Mouse (Mus musculus): ENCODE results near the gene Nipal1. TPM values are rescaled to one million over a fixed set of nuclear protein-coding genes. Genes with fewer than 3 reads are reported as not detected.
A peak's percentile ranks its signal among the peaks of the same experiment; 100 is the strongest.

Nipal1 gene
- polyA plus RNA-seq (2012; rRNA removed) = 10.3 and 11.8 TPM in 2 replicates

DNA sequence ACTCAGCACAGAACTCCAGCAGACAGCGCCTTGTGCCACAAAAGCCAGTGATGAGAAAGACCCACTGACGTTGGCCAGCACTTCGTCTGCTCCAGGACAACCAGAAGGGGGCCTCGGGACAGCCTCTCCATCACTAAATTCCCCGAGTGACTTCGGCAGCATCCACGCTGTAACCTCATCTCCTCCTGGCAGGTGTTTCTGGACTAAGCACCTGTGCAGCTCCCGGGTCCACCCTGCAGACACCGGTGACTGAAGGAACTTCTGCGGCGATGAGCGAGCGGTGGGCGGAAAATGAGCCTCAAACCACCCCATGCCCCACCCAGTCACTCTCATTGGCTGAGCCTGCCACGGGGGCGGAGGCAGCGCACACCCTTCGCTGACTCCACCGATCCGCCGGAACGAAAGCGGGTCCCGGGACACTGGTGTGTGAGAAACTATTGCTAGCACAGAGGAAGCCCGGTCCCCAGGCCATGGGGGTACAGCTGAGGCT is at the start of gene Nipal1:
Gene Nipal1, plus strand, starts transcription at position 378 of the 490 bp plus-strand sequence.
- DNase-seq (ENCODE audit: low spot score) = peak; percentile 47

DNA sequence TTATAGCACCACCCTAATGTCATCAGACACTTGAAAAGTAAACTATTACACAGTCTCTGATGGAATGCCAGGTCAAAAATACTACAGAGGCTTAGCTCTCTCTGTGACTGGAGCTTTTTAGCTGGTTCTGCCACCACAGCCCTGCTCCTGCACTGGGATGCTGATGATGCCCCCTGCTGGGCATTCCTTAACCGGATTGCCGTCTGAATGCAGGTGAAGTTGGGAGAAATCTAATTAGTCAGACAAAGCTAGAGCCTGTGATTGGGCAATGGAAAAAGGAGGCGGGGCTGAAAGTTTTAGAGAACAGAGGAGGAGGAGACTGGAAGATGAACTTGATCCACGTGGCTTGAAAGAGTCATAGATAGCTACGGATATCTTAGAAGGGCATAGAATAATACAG is 46.6 kb upstream of the Nipal1 start:
- no peak for DNase-seq (ENCODE audit: low spot score)

DNA sequence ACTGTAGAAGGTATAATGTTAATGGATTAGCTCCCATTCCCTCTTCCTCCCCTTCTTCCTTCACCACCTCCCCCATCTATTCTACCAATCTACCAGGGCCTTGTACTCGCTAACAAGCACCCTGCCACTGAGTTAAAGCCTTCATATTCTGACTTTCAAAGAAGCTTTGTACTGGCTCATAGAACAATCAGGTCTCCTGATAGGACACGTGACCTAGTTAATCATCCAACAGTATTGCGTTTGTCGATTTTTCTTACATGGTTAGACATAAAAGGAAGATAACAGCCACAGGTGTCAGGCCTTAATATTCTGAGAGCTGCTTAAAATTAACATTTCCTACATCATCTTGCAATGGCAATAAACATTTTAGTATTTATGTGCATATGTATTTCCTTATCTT is 44.5 kb upstream of the Nipal1 start:
- DNase-seq (ENCODE audit: low spot score) = no peak

DNA sequence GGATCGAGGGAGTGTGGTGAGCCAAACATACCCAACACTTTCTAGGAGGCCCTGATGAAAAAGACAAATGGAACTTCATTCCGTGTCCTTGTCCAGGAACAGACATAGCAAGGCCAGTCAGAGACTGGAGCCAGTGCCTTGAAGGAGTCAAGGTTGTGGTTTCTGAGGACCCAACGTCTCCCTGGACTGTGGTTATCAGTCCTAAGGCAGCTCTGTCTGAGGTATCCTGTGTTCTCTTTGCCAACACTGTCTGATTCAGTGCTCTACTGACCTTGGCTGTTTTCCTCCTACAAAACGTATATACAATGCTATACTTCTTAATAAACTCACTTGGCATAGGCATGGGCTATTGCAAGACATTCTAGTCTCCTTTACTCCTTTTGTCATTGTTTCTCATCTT is 30.2 kb upstream of the Nipal1 start:
- DNase-seq (ENCODE audit: low spot score) = no peak

DNA sequence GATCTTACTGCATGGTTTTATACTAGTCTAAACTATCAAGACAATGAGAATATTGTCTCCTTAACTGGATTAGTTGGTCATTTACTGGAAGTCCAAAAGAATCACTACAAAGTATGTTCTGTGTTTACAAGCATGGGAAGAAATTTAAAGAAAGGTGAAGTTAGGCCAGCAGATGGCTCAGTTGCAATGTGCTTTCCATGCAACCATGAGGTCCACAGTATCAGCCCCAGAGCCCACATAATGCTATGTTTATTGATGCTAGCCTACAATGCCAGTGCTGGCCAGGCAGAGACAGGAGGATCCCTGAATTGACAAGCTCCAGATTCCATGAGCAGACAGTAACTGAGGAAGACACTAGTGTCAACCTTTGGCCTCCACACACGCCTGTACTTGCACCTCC is 26.6 kb upstream of the Nipal1 start:
- DNase-seq (ENCODE audit: low spot score) = no peak

DNA sequence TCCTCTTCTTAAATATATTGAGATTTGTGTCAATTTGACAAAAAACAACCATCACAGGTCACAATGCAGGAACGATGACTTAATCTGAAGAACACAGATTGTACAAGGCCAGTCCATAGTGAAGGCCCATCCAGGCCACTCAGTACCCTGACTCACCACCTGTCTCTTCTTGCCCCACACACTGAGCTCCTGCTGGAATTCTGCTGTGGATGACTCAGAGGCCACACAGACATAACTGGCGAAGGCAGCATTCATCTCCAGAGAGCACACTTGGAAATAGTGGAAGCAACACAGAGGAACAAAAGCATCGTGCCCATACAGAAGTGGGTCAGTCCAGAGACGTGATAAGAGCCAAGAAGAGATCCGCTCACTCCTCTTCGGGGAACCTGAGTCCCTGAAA is 17.6 kb upstream of the Nipal1 start:
- no peak for DNase-seq (ENCODE audit: low spot score)

DNA sequence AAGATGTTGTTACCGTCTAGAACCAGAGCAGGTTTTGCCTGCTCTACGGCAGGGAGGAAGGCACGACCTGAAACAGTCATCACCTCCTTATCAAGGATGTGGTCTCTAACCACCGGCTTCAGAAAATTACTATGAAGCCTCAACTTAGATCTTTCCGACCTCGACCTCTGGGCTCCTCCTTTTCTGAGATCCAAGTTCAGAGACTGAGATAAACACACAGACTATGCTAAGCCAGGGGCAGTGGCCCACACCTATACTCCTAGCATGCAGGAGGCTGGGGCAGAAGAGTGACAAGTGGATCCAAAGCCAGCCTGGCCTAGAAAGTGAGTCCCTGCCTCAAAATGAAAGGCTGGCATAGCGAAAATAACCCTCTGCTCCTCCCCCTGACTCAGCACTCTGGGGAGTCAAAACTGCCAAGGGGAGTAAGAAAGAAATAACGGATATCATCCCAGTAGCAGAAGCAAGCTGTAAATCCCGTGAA is 12.8 kb upstream of the Nipal1 start:
- DNase-seq (ENCODE audit: low spot score) = no peak

DNA sequence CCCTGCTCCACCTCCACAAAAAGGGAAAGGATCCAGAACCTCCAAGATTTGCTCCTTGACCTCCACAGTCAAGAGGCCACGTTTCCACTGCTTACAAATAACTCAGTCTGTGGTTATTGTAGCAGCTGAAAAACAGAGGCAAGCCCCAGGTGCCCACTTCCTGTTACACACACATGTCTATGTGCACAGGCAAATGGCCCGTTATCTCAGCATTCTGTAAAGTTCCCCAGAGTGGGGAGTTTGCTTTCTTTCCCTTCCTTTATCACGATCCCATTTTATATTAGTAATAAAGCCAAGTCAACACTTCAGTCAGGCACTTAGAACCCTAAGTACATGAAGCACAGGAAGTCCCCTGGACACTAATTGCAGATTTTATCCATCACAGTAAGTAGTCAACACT is 11.5 kb upstream of the Nipal1 start:
- no peak for DNase-seq (ENCODE audit: low spot score)

DNA sequence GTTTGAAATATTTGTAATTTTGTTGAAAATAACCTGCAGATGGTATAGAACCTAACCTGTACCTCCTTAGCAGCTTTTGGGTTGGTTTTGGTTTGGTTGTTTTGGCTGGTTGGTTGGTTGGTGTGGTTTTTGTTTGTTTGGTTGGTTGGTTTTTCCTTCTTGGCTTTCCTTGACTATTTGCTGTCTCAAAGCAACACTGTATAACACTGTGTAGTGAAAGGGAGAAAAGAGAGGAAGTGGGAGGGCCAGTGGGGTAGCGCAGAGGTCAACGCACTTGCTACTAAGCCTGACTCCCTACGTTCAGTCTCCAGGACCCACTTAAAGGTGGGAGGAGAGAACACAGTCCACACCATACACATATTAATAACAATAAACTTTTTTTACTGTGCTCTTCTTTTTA is 11.0 kb upstream of the Nipal1 start:
- DNase-seq (ENCODE audit: low spot score) = no peak

DNA sequence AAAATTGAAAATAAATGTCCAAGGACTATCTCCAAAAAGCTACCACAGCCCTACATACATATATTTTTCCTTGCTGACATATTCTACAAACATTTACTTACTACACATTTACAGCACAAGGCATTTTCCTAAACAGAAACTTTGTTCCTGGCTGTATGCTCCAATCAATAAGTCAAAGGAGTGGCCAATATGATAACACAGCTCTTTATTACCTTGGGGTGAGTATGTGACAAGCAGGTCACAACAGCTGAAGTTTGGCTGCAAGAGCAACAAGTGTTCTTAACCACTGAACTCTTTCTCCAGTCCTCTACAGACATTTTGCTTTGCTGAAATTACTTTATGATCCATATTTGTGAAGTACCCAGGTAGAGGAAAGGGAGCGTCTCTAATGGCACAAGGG is 7.5 kb upstream of the Nipal1 start:
- DNase-seq (ENCODE audit: low spot score) = no peak

DNA sequence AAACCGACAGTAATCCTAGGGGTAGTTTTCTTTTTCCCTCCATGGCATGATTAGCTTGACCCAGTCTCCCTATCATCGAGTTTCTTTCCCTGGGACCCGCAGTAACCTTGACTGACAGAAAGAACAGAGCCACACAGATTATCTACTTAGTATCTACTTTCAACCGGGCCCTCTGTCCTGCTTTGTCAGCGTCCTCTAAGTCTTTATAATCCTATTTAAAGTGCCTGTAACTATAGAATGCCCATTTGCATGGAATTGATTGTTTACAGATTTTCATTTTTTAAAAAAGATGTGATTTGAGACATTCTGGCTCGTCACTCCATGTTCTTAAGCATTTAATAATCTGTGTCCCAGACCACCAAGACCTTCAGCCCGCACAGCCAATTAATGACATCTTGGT is 3.9 kb upstream of the Nipal1 start:
- DNase-seq (ENCODE audit: low spot score) = no peak

DNA sequence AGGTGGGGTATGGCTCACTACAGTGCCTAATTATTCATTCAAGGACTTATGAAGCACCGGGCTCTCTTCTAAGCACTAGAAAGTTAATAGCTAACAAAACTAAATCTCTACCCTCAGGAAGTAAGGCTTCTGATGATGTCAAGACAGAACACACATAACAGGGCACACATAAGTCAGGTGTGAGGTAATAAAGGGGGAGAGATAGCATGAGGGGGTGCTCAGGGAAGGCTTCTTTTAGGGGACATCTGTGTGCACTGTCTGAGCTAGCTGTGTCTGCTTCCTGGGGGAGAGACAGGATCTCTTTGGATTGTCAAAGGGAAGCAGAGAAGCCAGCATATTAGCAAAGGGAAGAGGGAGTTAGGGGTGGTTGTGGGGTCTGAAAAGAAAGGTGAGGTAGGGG is 3.4 kb upstream of the Nipal1 start, which contains the start of gene Cnga1:
Gene Cnga1, minus strand, starts transcription at position 101 of the 400 bp plus-strand sequence.
- DNase-seq (ENCODE audit: low spot score) = no peak

DNA sequence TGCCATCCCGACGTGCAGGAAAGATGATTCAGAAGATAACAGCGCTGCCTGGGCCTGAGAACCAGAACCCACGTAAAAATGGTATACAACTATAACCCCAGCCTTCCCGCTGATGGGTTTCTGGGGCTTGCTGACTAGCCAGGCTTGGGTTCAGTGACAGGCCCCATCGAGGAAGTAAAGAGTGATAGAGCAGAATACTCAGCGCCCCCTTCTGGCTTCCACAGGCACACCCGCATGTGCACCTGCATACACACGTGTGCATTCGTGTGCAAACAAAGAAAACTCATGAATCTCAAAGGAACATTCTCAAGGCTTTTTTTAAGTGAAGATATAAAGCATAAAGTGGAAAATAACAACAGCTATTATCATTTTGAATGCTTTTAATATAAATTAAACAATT is 1.5 kb upstream of the Nipal1 start:
- DNase-seq (ENCODE audit: low spot score) = no peak

DNA sequence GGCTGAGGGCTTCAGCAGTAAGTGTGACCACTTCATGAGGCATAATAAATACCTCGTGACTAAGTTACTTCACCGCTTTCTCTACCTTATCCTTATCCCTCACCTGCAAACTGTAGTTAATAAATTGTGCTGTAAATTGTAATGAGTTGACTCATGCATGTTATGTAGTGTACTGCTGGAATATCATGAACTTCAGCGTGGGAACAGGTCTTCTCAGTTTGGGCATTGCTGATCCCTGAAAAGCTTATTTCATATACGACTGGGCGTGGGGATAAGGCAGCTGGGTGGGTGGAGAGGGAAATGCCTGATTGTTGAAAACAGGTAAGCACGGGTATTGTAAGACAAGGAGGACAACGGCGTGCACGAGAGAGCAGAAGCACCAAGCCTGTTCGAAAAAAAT is 599 bp upstream of the Nipal1 start:
- DNase-seq (ENCODE audit: low spot score) = no peak

DNA sequence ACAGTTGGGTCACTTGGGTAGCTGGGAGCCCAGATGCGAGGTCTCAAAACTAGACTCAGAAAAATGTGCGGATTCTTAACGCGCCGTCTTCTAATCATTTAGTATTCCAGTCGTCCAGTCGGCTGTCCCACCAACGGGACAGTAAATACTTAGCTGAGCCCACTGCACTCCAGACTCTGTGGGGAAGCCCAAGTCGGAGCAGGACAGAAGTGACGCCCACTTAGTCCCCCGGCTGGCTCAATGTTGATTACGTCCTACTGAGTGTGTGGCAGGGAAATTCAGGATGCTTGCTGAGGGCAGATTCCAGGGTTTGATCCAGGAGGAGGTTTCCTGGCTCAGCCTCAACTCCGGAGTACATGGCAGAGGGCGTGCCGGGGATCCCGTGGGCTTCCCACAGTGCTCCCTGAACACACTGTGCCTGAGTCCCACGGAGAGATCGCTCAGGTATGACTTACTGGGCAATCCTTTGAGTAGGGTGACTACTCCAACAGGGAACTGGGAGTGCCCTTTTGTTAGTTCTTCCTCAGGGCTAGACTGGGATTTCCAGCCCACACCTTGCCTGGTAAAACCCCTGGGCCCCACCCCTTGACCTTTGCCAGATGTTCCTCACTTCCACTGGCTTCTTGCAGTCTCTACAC is 482 bp downstream of the Nipal1 start:
- DNase-seq (ENCODE audit: low spot score) = no peak

DNA sequence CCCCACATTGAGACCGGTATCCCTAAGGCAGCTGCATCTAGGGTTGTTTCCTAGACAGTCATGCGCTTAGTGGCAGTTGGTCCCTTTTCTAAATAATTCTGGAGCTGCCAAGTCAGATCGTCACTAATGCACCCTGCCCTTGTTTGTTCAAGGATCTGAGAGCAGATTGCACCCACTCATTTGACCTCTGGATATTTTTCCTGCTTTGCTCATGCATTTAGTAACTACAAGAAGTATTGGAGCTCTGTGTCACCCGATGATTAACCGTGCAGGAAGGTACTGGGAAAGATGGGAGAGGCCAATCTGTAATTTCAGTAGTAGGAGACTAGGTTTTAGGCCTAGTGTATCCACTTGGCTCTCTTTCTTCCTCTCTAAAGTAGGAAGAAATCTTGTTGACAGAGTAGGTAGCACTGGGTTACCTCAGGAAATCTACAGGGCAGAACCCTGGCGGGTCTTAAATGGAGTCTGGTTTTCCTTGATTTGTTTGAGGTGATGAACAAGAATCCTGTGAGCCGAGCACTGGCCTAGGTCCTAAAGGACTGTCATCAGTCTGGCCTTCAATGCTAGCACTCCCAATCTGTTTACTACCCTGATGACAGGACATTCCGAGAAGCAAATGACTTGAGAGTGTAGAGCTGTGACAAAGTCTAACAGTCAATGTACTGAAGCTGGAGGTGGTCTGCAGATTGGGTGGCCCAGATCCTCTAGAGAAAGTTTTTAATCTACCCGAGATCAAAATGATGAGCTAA is 1.6 kb downstream of the Nipal1 start:
- no peak for DNase-seq (ENCODE audit: low spot score)

DNA sequence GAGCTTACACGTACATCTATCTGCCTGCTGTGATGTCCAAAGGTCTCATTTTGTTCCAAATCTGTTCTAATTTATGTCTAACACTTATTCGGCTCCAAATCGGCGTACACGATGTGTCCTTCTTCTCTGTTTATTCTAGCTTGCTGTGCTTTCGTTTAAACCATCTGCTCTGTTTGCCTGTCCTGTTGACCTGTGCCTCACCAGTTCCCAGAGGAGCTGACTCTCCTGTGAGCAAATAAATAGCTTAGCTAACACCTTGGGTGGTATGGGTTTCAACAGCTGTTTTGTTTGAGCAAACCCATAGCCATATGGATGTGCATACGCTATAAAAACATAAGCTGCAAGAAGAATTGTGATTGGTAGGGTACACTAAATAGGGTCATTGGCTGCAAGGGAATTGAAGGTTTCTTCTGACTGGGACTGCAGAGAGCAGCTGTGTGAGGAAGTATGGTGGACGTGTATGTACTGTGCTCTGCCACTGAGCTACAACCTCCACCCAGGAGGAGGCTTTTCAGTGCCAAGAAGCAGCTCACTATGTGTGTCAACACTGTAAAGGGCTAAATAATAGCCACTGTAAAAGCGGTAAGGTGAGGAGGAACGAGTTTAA is 5.6 kb downstream of the Nipal1 start:
- DNase-seq (ENCODE audit: low spot score) = no peak

DNA sequence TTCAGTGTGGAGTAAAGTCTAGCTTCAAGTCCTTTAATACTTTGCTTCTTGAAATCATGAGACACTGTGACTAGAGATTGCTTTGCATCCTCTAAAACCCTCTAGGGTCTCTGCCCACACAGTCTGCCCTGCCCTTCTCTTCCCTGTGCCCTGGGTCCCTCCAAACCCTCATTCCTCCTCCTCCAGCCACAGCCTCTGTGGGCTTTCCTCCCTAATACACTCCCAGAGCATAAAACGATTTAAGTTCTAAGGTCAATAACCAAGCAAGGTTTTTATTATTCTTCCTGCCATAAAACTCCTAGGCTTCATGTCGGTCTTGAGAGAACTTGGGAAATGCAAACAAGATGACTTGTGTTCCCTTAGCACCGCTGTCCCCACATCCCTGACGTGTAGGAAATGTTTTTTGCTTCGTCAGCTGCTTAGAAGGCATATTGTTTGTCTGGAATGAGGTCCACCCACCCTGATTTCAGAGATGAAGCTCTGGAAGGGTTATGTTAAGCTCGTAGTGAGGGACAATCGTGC is 8.7 kb downstream of the Nipal1 start:
- DNase-seq (ENCODE audit: low spot score) = no peak

DNA sequence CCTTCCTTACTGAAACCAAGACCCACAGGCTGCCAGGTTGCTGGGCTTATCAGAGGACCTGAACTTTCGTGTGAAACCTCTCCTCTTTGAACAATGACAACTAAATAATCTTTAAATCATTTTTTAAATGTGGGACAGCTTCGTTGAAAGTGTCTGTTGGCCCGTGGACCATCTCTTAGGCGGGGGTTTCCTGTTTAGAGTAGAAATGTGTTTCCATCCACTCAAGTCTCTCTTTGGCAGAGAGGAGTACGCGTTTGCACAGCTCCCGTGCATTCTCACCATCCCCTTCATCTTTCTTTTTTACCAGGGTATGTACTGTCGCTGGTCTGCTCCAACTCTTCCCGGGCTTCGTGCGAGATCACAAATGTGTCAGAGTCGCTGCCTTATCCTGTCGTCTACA is 10.8 kb downstream of the Nipal1 start:
- DNase-seq (ENCODE audit: low spot score) = no peak

DNA sequence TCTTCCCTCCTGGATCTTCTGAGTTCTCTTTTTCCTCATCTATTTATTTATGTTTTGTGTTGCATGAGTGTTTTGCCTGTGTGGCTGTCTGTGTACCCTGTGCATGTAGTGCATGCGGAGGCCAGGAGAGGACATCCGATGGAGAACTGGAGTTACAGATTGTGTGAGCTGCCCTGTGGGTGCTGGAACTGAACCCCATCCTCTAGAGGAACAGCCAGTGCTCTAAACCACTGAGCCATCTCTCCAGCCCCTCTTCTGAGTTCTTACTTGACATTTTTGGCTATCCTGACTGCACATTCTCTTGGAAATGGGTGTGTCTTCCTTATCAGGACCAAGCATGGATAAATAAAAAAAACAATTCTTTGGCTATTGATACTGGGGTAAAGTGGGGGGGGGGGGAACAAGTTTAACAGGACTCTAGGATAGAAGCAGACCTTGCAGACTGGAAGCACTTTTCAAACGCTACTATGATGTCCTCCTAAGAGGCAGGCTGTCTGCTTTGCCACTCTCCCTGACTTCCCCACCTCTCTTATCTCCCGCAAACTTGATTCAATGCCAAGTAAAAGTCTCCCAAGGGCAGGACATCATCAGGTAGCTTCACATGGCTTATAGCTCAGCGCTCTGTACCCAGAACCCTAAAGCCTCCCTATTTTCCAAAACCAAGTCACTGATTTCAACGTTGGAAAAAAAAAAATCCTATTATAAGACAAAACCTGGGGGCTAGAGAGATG is 13.6 kb downstream of the Nipal1 start:
- no peak for DNase-seq (ENCODE audit: low spot score)

DNA sequence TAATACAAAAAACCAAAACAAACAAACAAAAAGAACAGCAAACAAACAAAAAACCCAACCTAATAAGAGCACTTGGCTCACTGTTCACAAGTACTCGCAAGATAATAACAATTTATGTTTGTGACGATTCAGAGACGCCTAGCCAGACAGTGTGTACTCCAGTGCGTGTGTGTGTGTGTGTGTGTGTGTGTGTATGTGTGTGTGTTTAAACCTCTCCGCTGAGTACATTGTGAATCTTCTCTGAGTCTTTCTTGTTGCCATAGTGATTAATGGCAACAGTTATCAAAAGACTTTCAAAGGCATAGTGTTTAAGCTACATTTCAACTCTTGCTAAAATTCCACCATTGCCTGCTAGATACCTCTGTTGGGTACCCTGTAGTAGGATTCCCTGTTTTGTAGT is 16.5 kb downstream of the Nipal1 start:
- no peak for DNase-seq (ENCODE audit: low spot score)

DNA sequence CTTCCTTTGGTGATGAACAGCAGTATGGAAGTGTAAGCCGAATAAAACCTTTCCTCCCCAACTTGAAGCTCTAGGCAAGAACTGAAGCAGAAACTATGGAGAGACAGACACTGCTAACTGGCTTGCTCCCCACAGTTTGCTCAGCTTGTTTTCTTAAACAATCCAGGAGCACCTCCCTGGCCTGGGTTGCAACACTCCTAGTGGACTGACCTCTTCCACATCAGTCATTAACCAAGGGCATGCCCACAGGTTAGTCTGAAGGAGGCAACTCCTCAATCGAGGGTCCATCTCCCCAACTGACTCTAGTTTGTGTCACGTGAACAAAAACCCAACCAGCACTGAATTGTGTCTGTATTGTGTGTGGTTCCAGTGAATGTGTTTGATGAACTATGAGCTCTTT is 17.3 kb downstream of the Nipal1 start:
- DNase-seq (ENCODE audit: low spot score) = no peak
